Mouse (Mus musculus): ENCODE measurements around the gene Eef1akmt2.

Eef1akmt2 gene

DNA sequence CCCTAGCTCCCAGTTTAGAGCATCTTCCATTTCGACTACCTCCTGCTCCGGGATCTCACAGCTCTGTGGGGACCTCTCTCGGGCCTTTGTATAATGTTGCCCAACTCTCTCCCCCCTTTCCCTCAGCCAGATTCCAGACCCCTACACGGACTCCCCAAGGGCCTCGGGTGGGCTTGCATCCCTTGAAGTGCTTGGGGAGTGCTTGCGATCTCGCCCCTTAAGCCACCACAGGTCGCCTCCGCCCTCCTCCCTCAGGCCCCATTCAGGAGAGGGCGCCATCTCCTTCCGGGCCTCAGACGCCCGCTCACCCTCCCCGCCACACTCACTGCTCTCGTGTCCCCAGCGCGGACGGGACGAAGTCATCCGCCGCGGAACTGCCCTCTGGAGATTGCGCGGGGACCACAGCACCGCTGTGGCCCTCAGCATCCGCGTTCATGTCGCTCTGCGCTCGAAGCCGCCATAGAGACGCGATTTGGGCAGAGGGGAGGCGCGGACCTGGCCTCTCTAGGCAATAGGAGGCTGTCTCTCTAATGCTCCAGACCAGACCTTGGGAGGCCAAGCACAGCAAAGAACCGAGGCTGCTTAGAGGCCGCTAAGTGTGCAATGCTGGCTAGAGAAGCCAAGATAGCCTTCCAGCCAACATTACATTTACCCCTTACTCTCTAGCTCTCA, at the start of gene Eef1akmt2:
Gene Eef1akmt2, minus strand, starts transcription at position 501 of the 672 bp plus-strand sequence.
- DNase-seq = peak; percentile 83 to 84

DNA sequence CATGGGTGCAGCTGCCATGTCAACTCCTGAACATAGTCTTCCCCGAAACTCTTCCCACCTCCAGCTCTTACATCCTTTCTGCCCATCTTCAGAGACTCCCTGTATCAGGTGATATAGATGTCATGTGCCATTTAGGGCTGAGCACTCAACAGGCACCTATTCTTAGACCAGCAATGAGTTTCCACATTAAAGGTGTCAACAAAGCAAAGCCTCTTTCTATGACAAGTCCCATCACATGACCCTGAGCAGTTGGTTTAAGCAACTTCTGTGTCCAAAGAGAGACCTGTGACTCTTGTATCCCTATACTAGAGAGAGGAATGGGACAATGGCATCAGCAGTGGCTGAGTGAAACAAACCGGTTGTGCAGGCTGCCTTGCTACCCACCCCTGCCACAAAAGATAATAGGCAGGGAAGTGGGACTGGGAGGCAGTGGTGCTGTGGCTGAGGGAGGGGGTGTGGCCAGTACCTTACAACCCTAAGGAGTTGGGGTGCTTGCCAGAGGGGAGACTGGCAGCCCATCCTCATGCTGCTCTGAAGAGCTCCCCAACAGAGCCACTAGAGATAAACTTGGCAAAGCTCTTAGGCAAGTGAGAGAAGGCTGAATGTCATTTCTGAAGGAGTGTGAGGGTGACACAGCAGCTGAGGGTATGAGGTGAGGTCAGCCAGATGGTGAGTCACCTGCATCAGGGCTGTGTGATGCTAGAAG, 48.5 kb upstream of the Eef1akmt2 start:
- no peak for DNase-seq

DNA sequence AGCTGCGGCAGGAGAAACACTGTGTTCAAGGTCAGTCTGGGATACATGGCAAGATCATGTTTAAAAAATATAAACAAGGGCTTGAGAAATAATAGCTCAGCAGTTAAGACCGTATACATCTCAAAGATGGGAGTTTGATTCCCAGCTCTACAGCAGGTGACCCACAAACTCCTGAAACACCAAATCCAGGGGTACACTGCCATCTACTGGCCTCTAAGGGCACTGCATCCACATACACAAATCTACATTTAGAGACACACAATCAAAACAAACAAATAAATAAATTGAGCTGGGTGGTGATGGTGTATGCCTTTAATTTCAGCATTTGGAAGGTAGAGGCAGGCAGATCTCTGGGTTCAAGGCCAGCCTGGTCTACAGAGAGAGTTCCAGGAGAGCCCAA, 45.8 kb upstream of the Eef1akmt2 start:
- DNase-seq = peak; percentile 34 to 41

DNA sequence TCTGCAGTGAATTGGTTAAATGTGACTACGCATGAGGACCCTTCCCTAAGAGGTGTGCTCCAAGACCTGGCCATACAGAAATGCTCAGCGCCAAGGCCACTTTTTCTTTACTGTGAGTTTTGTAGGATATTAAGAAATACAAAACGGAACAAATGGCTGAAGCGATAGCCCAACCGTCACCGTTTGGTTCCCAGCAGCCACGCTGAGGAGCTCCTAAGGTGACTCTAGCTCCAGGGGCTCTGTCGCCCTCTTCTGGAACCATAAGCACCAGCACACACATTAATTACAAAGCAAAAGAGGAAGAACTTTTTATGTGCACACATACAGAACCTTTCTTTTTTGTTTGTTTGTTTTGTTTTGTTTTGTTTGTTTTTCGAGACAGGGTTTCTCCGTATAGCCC, 44.8 kb upstream of the Eef1akmt2 start:
- no peak for DNase-seq

DNA sequence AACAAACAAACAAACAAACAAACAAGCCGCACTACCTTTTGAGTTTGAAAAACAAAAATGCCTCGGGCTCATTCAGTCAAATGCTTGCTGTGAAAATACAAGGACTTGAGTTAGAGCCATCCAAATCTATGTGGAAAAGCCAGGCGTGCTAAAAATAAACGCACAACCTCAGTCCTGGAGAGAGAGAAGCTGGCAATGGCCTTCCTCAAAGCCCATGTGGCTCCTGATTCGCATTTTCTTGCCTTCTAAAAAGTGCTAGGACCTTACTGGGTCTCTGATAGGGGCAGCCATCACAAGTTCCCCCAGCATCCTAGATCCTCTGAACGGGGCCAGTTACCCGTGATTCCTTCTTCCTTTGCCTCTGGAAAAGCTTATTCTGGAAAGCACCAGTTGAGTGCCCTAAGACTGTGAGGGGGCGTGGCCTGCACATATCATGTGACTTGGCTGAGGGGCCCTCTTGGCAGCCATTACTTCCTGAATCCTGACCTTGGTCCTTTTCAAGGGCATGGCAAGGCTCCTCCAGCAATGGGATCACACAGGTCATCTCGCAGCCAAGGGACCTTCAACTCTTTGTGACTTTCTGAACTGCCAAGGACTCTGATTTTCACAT, 43.8 kb upstream of the Eef1akmt2 start:
- DNase-seq = peak in 1 of 2 experiments; percentile 16

DNA sequence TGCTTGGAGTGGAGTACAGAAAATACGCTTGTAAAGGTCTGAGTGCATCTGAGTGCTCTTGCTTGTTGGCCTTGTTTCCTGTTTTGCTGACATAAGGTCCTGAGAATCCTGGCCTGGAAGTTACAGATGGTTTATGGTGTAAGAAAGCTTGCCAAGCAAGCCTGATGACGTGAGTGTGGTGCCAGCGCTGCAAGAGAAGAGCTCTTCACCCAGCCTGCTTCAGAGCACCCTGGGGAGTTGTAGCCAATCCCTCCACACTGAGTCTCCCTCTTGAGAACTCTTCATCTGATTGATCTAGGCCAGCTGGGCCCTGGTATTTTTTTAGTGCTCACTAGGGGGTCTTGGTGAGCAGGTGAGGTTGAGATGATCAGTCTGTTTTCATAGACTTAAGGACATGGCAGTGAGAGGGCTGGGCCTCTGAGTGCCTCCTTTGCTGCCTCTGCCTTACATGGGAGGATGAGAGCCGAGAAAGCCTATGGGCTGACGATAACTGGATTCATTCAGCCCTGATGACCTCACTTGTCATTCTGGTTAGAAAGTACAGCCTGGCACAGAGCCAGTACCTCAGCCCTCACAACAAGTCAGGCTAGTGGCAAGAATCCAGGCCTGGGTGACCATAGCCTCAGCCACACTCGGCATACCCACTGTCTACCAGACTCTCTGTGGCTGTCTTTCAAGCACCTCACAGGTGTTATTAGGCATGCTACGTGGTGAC, 42.5 kb upstream of the Eef1akmt2 start:
- peak; percentile 60 to 68 for DNase-seq

DNA sequence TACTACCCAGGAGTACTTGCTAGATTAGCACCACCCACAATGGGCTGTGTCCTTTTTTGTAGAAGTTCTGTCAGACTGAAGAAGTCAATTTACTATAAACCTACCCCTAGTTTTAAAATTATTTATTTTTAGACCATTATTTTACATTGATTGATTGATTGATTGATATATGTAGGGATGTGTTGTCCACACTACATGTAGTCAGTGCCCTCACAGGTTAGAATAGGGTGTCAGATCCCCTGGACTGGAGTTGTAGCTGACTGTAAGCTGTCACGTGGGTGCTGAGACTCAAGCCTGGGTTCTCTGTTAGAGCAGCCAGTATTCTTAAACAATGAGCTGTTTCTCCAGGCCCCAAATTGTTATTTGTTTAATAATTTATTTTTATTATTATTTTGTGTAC, 40.9 kb upstream of the Eef1akmt2 start:
- DNase-seq = no peak

DNA sequence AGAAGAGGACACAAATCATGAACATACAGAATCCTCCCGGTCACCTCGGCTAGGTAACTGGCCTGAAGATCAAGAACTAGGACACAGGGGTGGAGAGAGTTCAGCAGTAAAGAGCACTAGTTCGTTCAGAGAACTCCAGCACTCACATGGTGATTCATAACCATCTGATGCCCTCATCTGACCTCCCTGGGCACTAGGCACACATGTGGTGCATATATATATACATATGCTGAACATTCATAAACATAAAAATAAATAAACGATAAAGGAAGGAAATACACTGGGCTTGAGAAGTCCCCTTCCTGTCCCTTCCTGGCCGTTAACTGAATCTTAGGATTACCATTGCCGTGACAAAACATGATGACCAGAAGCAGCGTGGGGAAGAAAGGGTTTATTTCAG, 40.3 kb upstream of the Eef1akmt2 start:
- no peak for DNase-seq

DNA sequence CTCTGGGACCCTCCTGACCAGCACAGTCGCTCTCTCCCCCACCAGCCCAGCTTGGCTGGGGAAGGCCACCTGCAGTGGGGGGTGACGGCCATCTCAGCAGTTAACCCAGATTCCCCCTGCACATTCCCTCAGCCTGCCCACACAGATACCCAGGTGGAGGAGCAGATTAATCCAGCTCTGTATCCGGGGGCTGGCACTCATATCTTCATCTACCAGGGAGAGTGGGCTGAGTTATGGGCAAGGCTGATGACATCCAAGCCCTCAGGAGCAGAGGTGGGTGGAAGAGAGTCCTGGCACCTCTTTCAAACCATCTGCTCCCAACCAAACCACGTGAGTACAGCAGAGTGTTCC, 39.8 kb upstream of the Eef1akmt2 start:
- DNase-seq = peak; percentile 85 to 89

DNA sequence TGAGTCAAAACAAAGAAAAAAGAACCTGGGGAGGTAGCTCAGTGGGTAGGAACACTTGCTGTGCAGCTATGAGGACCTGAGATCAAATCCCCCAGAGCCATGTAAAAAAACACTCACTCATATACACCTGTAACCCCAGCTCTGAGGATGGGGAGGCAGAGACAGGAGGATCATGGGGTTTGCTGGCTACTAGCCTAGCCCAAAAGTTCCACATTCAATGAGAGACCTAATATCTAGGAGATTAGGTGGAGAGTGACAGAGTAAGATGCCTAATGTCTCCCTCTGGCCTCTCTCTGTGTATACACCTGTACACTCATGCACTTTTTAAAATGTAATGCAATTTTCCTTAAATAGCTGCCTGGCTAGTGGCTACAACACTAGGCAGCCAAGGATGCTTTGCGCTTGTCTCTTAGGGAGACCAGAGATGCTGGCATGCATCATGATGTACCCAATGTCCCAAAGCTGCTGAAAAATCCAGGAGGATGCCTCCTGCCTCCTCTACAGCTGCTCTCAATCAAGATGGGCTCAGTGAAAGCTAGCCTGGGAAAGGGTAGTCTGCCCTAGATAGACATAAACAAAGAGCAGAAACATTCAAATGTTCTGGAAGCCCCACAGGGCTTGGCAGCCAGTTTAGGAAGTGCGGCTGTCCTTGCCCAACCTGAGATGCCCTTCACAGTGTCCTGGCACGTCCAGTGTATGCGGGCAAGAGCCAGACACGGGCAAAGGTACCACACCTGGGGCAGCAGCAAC, 39.3 kb upstream of the Eef1akmt2 start:
- DNase-seq = peak; percentile 82 to 86

DNA sequence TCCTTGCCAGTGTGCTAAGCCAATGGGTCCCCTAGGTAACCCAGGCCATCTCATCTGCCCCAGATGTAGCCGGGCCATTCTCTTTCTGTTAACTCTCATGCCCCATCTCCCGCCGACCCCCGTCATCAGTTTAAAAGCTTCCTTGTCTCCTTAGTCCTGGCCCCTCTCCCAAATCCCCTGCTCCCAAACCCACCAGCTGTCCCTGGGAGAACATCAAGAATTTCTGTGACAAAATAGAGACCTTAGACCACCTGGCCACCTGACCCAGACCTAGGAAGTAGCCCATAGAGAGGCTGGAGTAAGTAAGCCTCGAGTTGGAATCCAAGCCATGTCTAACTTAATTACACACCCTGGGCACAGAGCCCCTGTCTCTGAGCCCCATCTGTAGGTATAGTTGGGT, 37.7 kb upstream of the Eef1akmt2 start:
- DNase-seq = no peak

DNA sequence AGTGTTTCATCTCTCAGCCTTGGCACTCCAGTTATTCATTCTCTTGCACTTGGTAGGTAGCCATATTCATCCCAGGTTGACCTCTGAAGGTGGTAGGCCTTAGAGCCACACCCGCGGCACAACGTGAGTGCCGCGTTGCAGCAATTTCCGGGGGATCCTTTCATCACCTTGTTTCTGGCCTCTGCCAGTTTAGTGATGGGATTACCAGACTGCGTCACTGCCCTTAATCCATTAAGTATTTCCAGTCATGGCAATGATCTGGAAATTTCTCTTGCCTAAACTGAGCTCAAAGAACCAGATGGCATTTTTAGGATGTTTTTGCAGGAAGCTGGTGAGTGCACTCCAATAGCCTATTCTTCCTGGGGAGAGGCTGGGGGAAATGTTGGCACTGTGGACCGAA, 37.2 kb upstream of the Eef1akmt2 start:
- DNase-seq = no peak

DNA sequence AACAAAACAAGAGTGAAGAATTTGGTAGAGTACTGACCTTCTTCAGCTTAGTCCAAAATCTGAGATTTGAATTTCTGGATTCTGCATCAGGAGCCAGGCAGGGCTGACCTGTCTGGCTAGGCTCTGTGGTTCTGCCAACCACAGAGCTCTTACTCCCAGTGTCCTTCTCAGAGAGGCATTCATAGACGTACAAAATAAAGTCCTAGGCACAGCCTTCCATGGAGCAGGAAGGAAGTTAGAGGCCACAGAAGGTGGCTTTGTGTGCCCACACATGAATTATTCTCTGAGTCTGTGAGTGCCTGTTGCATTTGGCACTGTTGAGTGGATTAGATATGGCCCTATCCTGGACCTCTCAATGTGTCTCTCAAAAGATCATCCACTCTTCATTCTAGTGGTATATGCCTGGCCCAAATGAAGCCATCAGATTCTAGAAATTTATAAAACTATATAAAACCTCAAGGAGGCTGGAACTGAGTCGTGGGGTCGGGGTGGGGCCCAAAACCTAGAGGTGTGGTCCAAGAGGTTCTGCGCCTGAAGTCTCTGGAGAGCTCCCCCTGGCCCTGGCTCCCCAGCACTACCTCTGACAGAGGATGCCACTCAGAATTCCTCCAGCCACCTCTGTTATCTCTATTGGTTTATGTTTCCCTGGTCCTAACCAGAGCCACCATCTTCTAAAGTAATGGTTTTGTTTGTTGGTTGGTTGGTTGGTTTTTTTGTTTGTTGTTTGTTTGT, 36.2 kb upstream of the Eef1akmt2 start:
- DNase-seq = no peak

DNA sequence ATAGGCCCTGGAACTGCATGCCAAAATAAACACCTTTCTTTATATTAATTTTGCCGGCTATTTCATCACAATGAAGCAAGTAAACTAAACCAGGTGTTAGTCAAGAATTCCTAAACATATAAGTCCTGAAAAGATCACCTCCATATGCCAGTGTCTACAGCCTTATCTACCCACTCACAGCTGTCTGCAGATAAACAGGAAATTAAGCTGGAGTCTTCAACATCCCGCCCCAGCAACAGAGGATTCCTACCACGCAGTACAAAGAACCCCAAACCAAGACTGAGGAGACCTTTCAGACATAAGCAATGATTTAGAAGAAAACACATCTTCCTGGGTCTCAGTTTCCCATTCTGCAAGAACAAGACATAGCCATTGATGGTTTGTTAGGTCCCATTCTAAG, 35.6 kb upstream of the Eef1akmt2 start:
- DNase-seq = no peak

DNA sequence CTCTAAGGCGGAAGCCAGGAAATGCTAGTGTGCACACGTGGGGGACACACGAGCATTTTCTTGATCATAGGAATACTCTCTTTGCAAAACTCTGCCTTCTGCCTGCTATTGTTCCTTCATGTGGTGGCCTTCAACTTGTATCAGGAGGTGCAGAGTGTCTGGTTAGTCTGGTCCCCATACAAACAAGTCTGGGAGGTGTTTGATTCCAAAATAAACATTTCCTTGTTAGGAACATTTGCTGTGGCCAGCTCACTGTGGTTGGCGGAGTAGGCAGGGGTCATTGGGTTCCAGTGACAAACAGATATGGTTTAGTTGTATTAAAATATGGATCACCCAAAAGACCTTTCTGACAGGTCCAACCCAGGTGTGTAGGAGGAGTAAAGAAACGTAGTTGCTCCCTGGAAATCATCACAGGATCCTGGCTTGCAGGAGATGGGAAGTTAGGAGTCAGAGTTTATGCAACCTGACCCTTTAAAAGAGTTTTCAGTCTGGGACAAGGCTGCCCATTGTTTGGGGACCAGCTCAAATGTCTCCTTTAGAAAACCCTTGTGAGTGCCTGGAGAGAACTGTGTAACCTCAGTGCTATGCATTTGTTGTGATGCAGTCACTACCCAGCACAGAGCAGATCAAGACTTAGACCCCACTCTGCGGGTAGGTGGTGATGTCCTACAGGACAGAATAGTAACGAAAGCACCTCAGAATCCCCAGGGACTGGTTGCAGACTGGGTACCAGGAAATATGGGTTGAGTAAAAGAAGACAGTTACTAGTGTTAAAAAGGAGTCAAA, 34.7 kb upstream of the Eef1akmt2 start:
- no peak for DNase-seq

DNA sequence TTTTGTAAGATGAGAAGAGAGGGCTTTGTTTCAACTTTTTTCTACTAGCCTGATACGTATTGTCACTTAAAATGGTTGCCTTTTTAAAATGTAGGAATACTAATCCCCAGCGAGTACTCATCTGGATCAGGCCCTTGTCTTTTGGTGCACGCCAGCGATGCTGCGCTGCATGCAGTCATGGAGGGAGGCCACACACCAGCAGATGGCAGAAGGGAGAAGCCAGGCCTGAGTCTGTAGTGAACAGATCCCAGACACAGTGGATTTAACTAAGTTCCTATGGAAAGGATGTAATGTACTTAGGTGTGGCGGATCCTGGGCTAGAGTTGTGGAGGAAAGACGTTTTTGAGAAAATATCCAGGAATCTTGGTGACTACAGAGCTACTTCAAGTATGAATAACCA, 31.6 kb upstream of the Eef1akmt2 start:
- DNase-seq = peak; percentile 34

DNA sequence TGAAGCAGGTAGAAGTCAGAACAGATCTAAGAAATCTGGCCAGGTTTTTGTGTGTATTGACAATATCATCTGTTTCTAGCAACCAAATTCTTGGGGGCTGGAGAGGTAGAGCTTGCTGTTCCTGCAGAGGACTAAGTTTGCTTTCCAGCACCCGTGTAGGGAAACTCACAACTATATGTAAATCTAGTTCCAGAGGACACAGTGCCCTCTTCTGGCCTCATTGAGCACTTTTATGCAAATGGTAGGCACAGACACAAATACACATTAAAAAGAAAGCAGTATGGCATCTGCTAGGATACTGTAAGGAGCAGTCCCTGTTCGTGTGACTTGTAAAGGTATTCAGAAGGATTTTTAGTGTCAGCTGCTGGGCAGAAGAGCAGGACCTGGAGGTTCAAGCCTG, 29.9 kb upstream of the Eef1akmt2 start:
- DNase-seq = no peak

DNA sequence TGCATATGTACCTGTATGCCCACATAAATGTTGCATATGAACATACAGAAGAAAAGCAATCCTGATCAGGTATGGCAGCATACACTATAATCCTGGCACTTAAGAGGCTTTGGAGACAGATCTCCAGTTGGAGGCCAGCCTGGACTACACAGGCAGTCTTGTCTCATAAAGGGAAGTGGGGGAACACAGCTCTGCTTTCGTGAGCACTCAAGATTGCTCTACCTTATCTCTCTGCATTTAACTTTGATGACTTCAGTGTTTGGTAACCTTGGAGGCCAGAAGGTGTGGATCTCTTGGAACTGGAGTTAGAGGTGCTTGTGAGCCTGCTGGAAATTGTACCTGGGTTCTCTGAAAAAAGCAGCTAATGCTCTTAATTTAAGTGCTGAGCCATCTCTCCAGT, 27.8 kb upstream of the Eef1akmt2 start:
- DNase-seq = no peak

DNA sequence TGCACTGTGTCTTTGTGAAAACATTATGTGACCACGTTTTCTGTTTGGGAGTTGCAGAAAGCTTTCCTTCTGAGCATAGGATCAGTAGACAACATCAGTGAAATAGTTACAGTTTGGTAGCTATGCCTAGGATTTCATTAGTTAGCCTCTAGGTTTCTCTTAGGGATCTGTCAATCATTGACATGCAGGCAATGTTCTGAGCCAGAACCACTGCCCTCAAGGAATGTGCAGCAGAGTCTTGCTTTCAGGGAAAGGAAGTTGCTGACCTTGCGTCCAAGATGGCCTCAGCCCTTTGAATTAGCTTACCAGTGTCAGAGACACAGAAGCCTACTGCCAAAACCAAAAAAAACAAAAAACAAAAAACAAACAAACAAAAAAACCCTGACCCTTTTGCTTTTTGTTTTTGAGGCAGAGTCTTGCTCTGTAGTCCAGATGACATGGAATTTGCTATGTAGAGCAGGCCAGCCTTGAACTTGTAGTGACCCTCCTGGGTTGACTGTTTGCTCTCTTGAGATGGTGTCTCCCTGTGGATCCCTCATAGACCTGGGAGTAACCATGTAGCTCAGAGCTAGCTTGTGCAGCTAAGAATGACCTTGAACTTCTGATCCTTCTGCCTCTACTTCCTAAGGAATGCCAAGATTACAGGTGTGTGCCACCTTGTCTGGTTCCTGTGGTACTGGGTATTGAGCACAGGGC, 23.1 kb upstream of the Eef1akmt2 start:
- no peak for DNase-seq

DNA sequence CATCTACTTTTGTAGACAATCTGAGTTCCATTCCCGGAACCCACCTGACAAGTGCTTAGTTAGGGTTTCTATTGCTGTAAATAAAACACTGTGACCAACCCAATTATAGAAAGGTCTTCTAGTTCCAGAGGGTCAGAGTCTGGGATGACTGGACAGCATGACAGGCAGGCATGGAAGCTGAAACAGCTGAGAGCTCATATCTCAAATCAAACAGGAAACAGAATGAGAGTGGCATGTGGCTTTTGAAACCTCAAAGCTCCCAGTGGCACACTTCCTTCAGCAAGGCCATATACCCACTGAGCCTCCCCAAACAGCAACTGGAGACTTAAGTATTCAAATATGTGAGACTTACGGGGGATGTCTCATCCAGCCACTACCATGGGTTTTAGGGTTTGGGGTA, 20.6 kb upstream of the Eef1akmt2 start:
- no peak for DNase-seq

DNA sequence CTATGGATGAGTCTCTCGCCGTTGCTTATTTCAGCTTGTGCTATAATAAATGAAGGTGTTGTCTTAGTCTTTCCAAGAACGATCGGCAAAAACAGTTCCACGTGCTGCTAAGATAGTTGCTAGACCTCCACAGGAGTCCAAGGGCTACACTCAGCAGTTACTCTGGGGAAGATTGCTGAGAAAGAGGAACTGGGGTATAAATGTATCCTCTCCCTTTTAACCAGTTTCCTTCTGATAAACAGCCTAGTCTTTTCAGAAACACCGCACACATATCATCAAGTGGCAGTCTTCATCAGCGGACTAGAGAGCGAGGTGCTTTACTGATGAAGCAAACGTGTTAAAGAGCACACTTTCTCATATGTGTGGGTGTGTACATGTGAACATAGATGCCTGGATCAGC, 13.8 kb upstream of the Eef1akmt2 start:
- no peak for DNase-seq
